Mouse (Mus musculus): Measurements from ENCODE around the gene Plin4. TPM values are rescaled to one million over a fixed set of nuclear protein-coding genes. Genes with fewer than 3 reads are reported as not detected.

Gene Plin4
- 71.4 and 76.3 TPM in 2 replicates for total RNA-seq (2021)
- long read RNA-seq, partial matches to known transcripts, result 4 of 13 reads
- long read RNA-seq, other reads (novel, unspliced or antisense), result 9 of 13 reads

GRCm38 (mm10) chr17:56109219-56110051, at the start of gene Plin4:
Plin4 (minus strand) TSS chr17:56109803.
- peak; percentile 56 for DNase-seq

- peak; percentile 84 for DNase-seq
Measured at GRCm38 (mm10) chr17:56153643-56154042, 44.0 kb upstream of the Plin4 start.

- no peak for DNase-seq
Measured at GRCm38 (mm10) chr17:56149897-56150296, 40.3 kb upstream of the Plin4 start.

- no peak for DNase-seq
Measured at GRCm38 (mm10) chr17:56148790-56149618, 39.4 kb upstream of the Plin4 start.

- DNase-seq, result no peak
Measured at GRCm38 (mm10) chr17:56148280-56148679, 38.7 kb upstream of the Plin4 start.

GRCm38 (mm10) chr17:56147420-56147819, 37.8 kb upstream of the Plin4 start:
- no peak for DNase-seq

- DNase-seq, result no peak
Measured at GRCm38 (mm10) chr17:56146131-56146530, 36.5 kb upstream of the Plin4 start.

- DNase-seq, result no peak
Measured at GRCm38 (mm10) chr17:56144546-56144945, 34.9 kb upstream of the Plin4 start.

- DNase-seq, result no peak
Measured at GRCm38 (mm10) chr17:56141702-56142605, 32.4 kb upstream of the Plin4 start.

GRCm38 (mm10) chr17:56139858-56140595, 30.4 kb upstream of the Plin4 start, which contains the start of gene Sema6b:
Sema6b (minus strand) TSS chr17:56140343.
- DNase-seq, result peak; percentile 75

GRCm38 (mm10) chr17:56139355-56139754, 29.8 kb upstream of the Plin4 start:
- DNase-seq, result no peak

GRCm38 (mm10) chr17:56137839-56138613, 28.4 kb upstream of the Plin4 start:
- DNase-seq, result no peak

GRCm38 (mm10) chr17:56136558-56136957, 27.0 kb upstream of the Plin4 start:
- DNase-seq, result no peak

GRCm38 (mm10) chr17:56134463-56134971, 24.9 kb upstream of the Plin4 start:
- DNase-seq, result peak; percentile 82

GRCm38 (mm10) chr17:56133457-56134363, 24.1 kb upstream of the Plin4 start:
- DNase-seq, result peak; percentile 52

GRCm38 (mm10) chr17:56132661-56133060, 23.1 kb upstream of the Plin4 start:
- DNase-seq, result peak; percentile 64

GRCm38 (mm10) chr17:56131814-56132213, 22.2 kb upstream of the Plin4 start:
- DNase-seq, result peak; percentile 82

- no peak for DNase-seq
Measured at GRCm38 (mm10) chr17:56131136-56131535, 21.5 kb upstream of the Plin4 start.

GRCm38 (mm10) chr17:56128246-56128645, 18.6 kb upstream of the Plin4 start:
- no peak for DNase-seq
